ENCODE assay signal across 9 mouse cellular contexts in genomic region chr15:12206646-12207222, GRCm38 (mm10). TPM values are rescaled to one million over a fixed set of nuclear protein-coding genes. Genes with fewer than 3 reads are reported as not detected.
DNase-seq lines count a peak whose midpoint lies in the region; ATAC-seq and TF ChIP-seq lines count a peak whose summit lies in the region.
"Had no signal": no experiment of that assay in that cellular context is flagged by ENCODE, and none has a peak within 500 bp of the region (broad histone marks: within the 10 kb centered on the region; RNA-seq: fewer than 3 reads in every experiment).

No protein-coding gene starts in this region.

- TF ChIP-seq CTCF in cortical plate, adult 2 months (IDR thresholded peaks at IDR 0.05; ENCODE audit: extremely low read depth, insufficient read depth, low read length): no peak

- H3K27me3 ChIP-seq in heart, embryonic 16.5 days (ENCODE audit: control insufficient read depth, insufficient read depth, low read length): no peaks in the 10 kb centered on the region
- H3K27me3 ChIP-seq in intestine, embryonic 16.5 days (replicated peaks; ENCODE audit: control insufficient read depth, insufficient read depth, low read length): no peaks in the 10 kb centered on the region
- H3K27me3 ChIP-seq in midbrain, embryonic 12.5 days: no peaks in the 10 kb centered on the region

- intact Hi-C loops in heart, postnatal 25 days (cut with DNase I): loop anchor here (5.0 kb wide), 1 partner anchor 116 kb away; the partner anchor contains the start of genes 1810049J17Rik and Golph3

- peaks cover 21% of the 10 kb centered on the region for H3K4me1 ChIP-seq in heart, embryonic 16.5 days (ENCODE audit: control insufficient read depth, insufficient read depth, low read length)
- H3K4me1 ChIP-seq in cortical plate, adult 2 months (ENCODE audit: control insufficient read depth, insufficient read depth, low read length): peaks cover 10% of the 10 kb centered on the region; the same call in 1 of the 2 replicates
- H3K4me1 ChIP-seq in intestine, embryonic 16.5 days (ENCODE audit: control insufficient read depth, insufficient read depth, low read length): peaks cover 32% of the 10 kb centered on the region
- H3K4me1 ChIP-seq in midbrain, embryonic 12.5 days: peaks cover 38% of the 10 kb centered on the region

- 68% methylated on average over 7 of the region's 7 CpGs for WGBS in heart, embryonic 16.5 days
- 57% methylated on average over 7 of the region's 7 CpGs for WGBS in intestine, embryonic 16.5 days
- 49% methylated on average over 7 of the region's 7 CpGs for WGBS in midbrain, embryonic 12.5 days

- H3K36me3 ChIP-seq in heart, embryonic 16.5 days (ENCODE audit: control insufficient read depth, insufficient read depth): no peaks in the 10 kb centered on the region
- no peaks in the 10 kb centered on the region for H3K36me3 ChIP-seq in intestine, embryonic 16.5 days (ENCODE audit: control insufficient read depth, insufficient read depth, low read length)
- H3K36me3 ChIP-seq in midbrain, embryonic 12.5 days: no peaks in the 10 kb centered on the region

- peak overlapping the region; percentile 4; the same call in 1 of the 2 replicates for H3K4me3 ChIP-seq in heart, embryonic 16.5 days (ENCODE audit: low read length)
- peak overlapping the region; percentile 51 for H3K4me3 ChIP-seq in cortical plate, adult 2 months (ENCODE audit: insufficient read depth, low read length)
- no peak overlapping the region; the same call in 1 of the 2 replicates for H3K4me3 ChIP-seq in intestine, embryonic 16.5 days (ENCODE audit: low read length)
- no peak overlapping the region for H3K4me3 ChIP-seq in midbrain, embryonic 12.5 days

- no peak overlapping the region for H3K27ac ChIP-seq in heart, embryonic 16.5 days (ENCODE audit: low read length)
- 0 out of 2 replicates have a peak overlapping the region, but pooled peaks have one; percentile 47 for H3K27ac ChIP-seq in cortical plate, adult 2 months (ENCODE audit: insufficient read depth, low read length)
- peak overlapping the region; percentile 29; the same call in 1 of the 2 replicates for H3K27ac ChIP-seq in intestine, embryonic 16.5 days (ENCODE audit: low read length)
- no peak overlapping the region for H3K27ac ChIP-seq in midbrain, embryonic 12.5 days (replicated peaks)

- H3K9ac ChIP-seq in heart, embryonic 16.5 days (ENCODE audit: low read length): no peak overlapping the region; the same call in 1 of the 2 replicates
- H3K9ac ChIP-seq in intestine, embryonic 16.5 days (ENCODE audit: low read depth, low read length): no peak overlapping the region
- H3K9ac ChIP-seq in midbrain, embryonic 12.5 days (replicated peaks): peak overlapping the region; percentile 98; the same call in 1 of the 2 replicates

- DNase-seq in heart, postnatal 25 days (ENCODE audit: low spot score): no peak
- DNase-seq in left cerebral cortex, adult 9 months (ENCODE audit: low spot score in 2 of 2): no peak
- DNase-seq in cerebellum, postnatal 10 days: no peak
- no peak for DNase-seq in urinary bladder, postnatal 4 days (ENCODE audit: low spot score in 2 of 2)
- DNase-seq: adrenal gland, postnatal 14 days had no signal

- TF ChIP-seq POLR2A in cortical plate, adult 2 months (IDR thresholded peaks at IDR 0.05; ENCODE audit: extremely low read depth, insufficient read depth, low read length): no peak

- no peak for ATAC-seq in heart, embryonic 16.5 days (replicated peaks; ENCODE audit: extremely low read depth, insufficient read depth, low FRiP score)
- ATAC-seq in intestine, embryonic 16.5 days: no peak
- ATAC-seq in midbrain, embryonic 12.5 days (ENCODE audit: low FRiP score, low read depth): no peak

- peak overlapping the region; percentile 75 for H3K4me2 ChIP-seq in heart, embryonic 16.5 days (ENCODE audit: low read depth, low read length)
- H3K4me2 ChIP-seq in intestine, embryonic 16.5 days (ENCODE audit: low read depth, low read length): peak overlapping the region; percentile 73
- H3K4me2 ChIP-seq in midbrain, embryonic 12.5 days (replicated peaks): peak overlapping the region; percentile 61

- H3K9me3 ChIP-seq in heart, embryonic 16.5 days (replicated peaks; ENCODE audit: control insufficient read depth, low read length): no peaks in the 10 kb centered on the region
- no peaks in the 10 kb centered on the region for H3K9me3 ChIP-seq in intestine, embryonic 16.5 days (ENCODE audit: control insufficient read depth, low read length)
- H3K9me3 ChIP-seq in midbrain, embryonic 12.5 days: no peaks in the 10 kb centered on the region

RNA-seq across cellular contexts. Expression of gene Mtmr12, which starts 1.9 kb away (rescaled TPM):
- 13.0 and 13.1 TPM in 2 replicates for polyA plus RNA-seq in heart, embryonic 16.5 days (2015; fragmentation: Nextera tagmentation; extraction: Ambion mirVana)
- 10 to 100 TPM in 1 of 2 experiments, 1 to 10 TPM in 1; 9.6 to 11.3 TPM for total RNA-seq in heart, postnatal 25 days (2021)
- polyA plus RNA-seq in cortical plate, adult 2 months (2012; rRNA removed): 30.5 and 32.0 TPM in 2 replicates
- 16.4 and 16.6 TPM in 2 replicates for polyA plus RNA-seq in intestine, embryonic 16.5 days (2015; fragmentation: Nextera tagmentation; extraction: Ambion mirVana)
- polyA plus RNA-seq in midbrain, embryonic 12.5 days (2016; fragmentation: Nextera tagmentation; extraction: Ambion mirVana): 17.3 and 18.3 TPM in 2 replicates

Comparison
In these comparisons a context has a peak if more than half of its experiments do, and no peak if none do; other contexts are left out.
1. H3K27ac ChIP-seq: peak in cortical plate, adult 2 months (single experiment) and intestine, embryonic 16.5 days (single experiment); none in heart, embryonic 16.5 days (single experiment) and midbrain, embryonic 12.5 days (single experiment).
2. H3K4me3 ChIP-seq: peak in heart, embryonic 16.5 days (single experiment) and cortical plate, adult 2 months (single experiment); none in intestine, embryonic 16.5 days (single experiment) and midbrain, embryonic 12.5 days (single experiment).
3. Peak in every context shown above with its lines, with median percentiles within 50 percentile points of each other: H3K4me2 ChIP-seq.